Mouse (Mus musculus) kidney, adult 2 months (tissue): ENCODE data around the gene Rims1.

Source experiments
- CTCF ChIP-seq: fragments of 200-500 bp; conservative IDR thresholded peaks from 2 replicates; pipeline ENCODE4 v1.5.1; 2011; ENCODE audit warnings: low read depth, mild to moderate bottlenecking, control low read depth, low read length, moderate library complexity, mixed read lengths; ENCODE audit not compliant: insufficient read depth, insufficient read length
- POLR2A ChIP-seq: fragments of 200-500 bp; IDR thresholded peaks from one replicate; pipeline ENCODE4 v1.6.1; 2011; ENCODE audit warnings: low read depth, low read length, control low read depth

- TF ChIP-seq CTCF (no peak), POLR2A (no peak)
These were observed 144.0 kb downstream of the Rims1 start for GRCm38 (mm10) chr1:22661825-22662224.
